Mouse (Mus musculus) heart, postnatal 0 days (tissue): ENCODE measurements around the gene Cnot1. TPM values are rescaled to one million over a fixed set of nuclear protein-coding genes. Genes with fewer than 3 reads are reported as not detected.

Experiments used
- ATAC-seq: fragments of 200-750 bp; cut with Nextera tagmentation; 2 replicates; pipeline ENCODE4 v1.8.0; 2017; ENCODE audit warnings: low read depth, moderate number of reproducible peaks, moderate library complexity; ENCODE audit not compliant: insufficient read depth
- DNase-seq: peaks from one replicate; pipeline ENCODE4 v3.0.0-alpha.2; 2016; ENCODE audit warnings: low spot score
- H3K27ac ChIP-seq: fragments of 300-500 bp; sonication (generic); 2 replicates; pipeline ENCODE4 v1.5.1; 2014; ENCODE audit warnings: low read depth, mild to moderate bottlenecking
- H3K27me3 ChIP-seq: fragments of 300-500 bp; sonication (generic); 2 replicates; pipeline ENCODE4 v1.6.1; 2014; ENCODE audit warnings: low read length, mixed read lengths; ENCODE audit not compliant: control insufficient read depth, insufficient read depth
- H3K36me3 ChIP-seq: fragments of 300-500 bp; sonication (generic); replicated peaks from 2 replicates; pipeline ENCODE4 v1.6.1; 2014; ENCODE audit warnings: low read length, mixed read lengths; ENCODE audit not compliant: control insufficient read depth, insufficient read depth
- H3K4me1 ChIP-seq: fragments of 300-500 bp; sonication (generic); 2 replicates; pipeline ENCODE4 v1.6.1; 2014; ENCODE audit warnings: antibody characterized with exemption; ENCODE audit not compliant: control insufficient read depth, insufficient read depth
- H3K4me2 ChIP-seq: fragments of 300-500 bp; sonication (generic); 2 replicates; pipeline ENCODE4 v1.6.1; 2014; ENCODE audit warnings: low read depth, mild to moderate bottlenecking, low read length, moderate library complexity
- H3K4me3 ChIP-seq: fragments of 300-500 bp; sonication (generic); 2 replicates; pipeline ENCODE4 v1.5.1; 2014; ENCODE audit warnings: low read depth, low read length
- H3K9ac ChIP-seq: fragments of 300-500 bp; sonication (generic); replicated peaks from 2 replicates; pipeline ENCODE4 v1.6.1; 2014; ENCODE audit warnings: low read depth, low read length, mixed read lengths
- H3K9me3 ChIP-seq: fragments of 300-500 bp; sonication (generic); replicated peaks from 2 replicates; pipeline ENCODE4 v1.6.1; 2016; ENCODE audit warnings: low read length; ENCODE audit not compliant: control insufficient read depth
- CTCF ChIP-seq: IDR thresholded peaks from 2 replicates; pipeline ENCODE4 v1.5.1; 2016; ENCODE audit warnings: antibody characterized with exemption, control low read depth, low read depth
- EP300 ChIP-seq: IDR thresholded peaks from 2 replicates; pipeline ENCODE4 v1.6.1; 2016; ENCODE audit warnings: antibody characterized with exemption, low read depth
- WGBS: fragments of 180-500 bp; shearing (Covaris S2); extraction: QIAGEN DNeasy Blood & Tissue Kit; methylation state at CpG from one replicate; pipeline ENCODE4 v1.1.7; 2014; 5-methylcytosine and 5-hydroxymethylcytosine counted together
- polyA plus RNA-seq: library from polyadenylated mRNA; unstranded; fragments of >200 nt; fragmentation: Nextera tagmentation; extraction: Ambion mirVana; gene quantifications from 2 replicates; pipeline ENCODE4 v1.2.1, GENCODE M21; 2015
- total RNA-seq: library from RNA; depleted of rRNA; stranded (reverse); fragments of >200 nt; gene quantifications from 2 replicates; pipeline ENCODE4 v1.2.3, GENCODE M21; 2014; ENCODE audit warnings: low replicate concordance

Cnot1 gene
- total and polyA plus RNA-seq, 2 experiments from 2014 or later = 22.7 to 290 TPM

DNA sequence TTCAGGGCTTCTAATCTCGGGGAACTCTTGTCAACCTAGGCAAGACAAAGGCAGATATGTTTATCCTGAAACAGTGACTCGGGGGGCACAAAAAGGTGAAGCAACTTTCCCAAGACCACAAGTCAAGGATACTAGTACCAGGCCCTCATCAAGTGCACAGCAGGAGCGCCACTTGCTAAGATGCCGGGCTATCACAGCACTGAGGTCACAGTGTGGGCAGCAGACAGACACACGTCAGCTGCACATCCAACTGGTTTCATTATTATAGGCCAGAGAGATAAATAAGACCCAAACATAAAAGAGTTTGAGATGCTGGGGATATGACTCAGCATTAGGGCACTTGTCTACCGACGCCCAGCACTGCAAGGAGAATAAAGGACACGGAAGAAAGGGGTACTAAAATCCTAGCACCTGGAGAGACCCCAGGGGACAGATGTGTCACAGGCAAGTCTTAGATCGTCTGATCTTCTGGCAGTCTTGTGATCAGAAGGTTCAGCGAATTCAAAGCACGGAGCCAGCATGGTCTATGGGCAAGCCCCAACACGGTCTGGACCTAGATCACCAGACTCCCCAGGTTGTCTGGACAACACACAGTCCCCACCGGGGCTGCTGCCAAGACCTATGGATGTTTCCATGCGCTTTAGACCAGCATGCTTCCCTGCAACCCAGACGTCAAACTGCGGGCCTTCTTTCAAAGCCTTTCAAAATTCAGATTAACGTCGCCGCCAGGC lies 41.6 kb upstream of the Cnot1 start:
- no peak overlapping the region for H3K9ac ChIP-seq
- H3K4me3 ChIP-seq = no peak overlapping the region
- H3K9me3 ChIP-seq = no peaks in the 10 kb centered on the region
- peaks cover 10% of the 10 kb centered on the region for H3K4me1 ChIP-seq
- DNase-seq (no peak), ATAC-seq (no peak)
- no peak overlapping the region for H3K4me2 ChIP-seq
- TF ChIP-seq CTCF (no peak), EP300 (no peak)
- no peak overlapping the region for H3K27ac ChIP-seq
- WGBS = 80% methylated on average over 19 of the region's 19 CpGs
- H3K27me3 ChIP-seq = no peaks in the 10 kb centered on the region
- H3K36me3 ChIP-seq = peaks cover 24% of the 10 kb centered on the region

DNA sequence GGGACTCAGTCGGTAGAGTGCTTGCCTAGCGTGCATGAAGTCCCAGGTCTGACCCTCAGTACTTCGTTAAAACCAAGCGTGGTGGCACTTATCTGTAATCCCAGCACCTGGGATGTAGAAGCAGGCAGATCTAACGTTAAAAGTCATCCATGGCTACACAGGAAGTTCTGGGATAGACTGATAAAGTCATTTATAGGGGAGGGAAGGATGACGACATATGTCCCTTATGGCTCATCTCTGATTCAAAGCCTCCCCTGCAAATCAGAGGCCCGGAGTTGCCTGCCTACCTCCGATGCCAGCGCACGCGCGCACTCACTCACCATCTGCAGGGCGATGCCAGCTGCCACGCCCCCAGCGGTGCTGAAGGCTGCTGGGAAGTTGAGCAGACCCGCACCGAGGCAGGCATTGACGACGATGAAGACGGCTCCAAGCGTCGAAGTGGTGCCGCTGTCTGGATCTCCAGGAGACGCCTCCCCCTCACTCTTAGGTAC lies 40.8 kb upstream of the Cnot1 start:
- peaks cover 32% of the 10 kb centered on the region for H3K36me3 ChIP-seq
- H3K27me3 ChIP-seq = no peaks in the 10 kb centered on the region
- 68% methylated on average over 24 of the region's 24 CpGs for WGBS
- DNase-seq (no peak), ATAC-seq (no peak)
- no peaks in the 10 kb centered on the region for H3K9me3 ChIP-seq
- no peak overlapping the region for H3K4me3 ChIP-seq
- no peak overlapping the region for H3K4me2 ChIP-seq
- TF ChIP-seq EP300 (no peak), CTCF (no peak)
- H3K27ac ChIP-seq = no peak overlapping the region
- H3K4me1 ChIP-seq = peaks cover 10% of the 10 kb centered on the region
- no peak overlapping the region for H3K9ac ChIP-seq

DNA sequence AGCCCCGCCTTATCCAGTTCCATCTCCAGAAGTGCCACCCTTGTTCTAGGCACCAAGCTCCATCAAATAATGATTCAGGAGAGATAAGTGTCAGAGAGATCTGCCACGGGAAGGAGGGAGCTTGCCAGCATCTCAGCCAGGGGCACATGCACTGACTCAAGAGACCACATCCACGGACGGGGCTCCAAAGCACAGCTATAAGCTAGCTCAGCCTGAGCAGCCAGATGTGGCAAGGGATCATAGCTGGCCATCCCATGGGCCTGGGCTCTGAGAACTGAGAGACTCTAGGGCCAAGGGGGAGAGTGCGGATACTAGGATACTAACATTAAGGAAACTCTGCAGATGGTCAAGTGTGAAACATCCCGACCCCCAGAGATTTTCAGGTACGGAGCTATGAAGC lies 37.8 kb upstream of the Cnot1 start:
- no peaks in the 10 kb centered on the region for H3K27me3 ChIP-seq
- no peak overlapping the region for H3K27ac ChIP-seq
- H3K9ac ChIP-seq = no peak overlapping the region
- 73% methylated on average over 7 of the region's 7 CpGs for WGBS
- no peak for ATAC-seq
- no peak overlapping the region for H3K4me3 ChIP-seq
- H3K4me2 ChIP-seq = no peak overlapping the region
- H3K4me1 ChIP-seq = 0 out of 2 replicates have a peak, but pooled peaks cover 4% of the 10 kb centered on the region
- DNase-seq = no peak
- peaks cover 43% of the 10 kb centered on the region for H3K36me3 ChIP-seq
- no peak for TF ChIP-seq CTCF
- no peak for TF ChIP-seq EP300
- no peaks in the 10 kb centered on the region for H3K9me3 ChIP-seq

DNA sequence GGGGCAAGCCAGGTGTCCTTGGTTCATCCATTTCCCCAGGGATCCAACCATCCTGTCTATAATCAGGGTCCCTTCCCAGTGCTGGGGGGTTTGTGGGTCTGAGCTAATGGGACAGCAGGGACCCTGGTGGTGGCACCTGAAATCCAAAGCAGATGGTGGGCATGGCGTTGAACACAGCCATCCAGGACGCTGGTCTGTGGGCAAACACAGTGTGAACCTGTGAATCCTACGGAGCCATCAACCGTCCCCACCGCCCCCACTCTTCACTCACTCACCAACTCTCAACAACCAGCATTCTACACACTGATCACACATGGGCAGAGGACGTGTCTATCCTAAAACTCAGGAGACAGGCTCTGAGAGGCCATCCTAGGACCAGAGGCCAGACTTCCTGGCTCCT lies 36.7 kb upstream of the Cnot1 start:
- no peaks in the 10 kb centered on the region for H3K27me3 ChIP-seq
- no peak overlapping the region for H3K9ac ChIP-seq
- H3K36me3 ChIP-seq = peaks cover 48% of the 10 kb centered on the region
- 0 out of 2 replicates have a peak, but pooled peaks cover 4% of the 10 kb centered on the region for H3K4me1 ChIP-seq
- no peak overlapping the region for H3K4me3 ChIP-seq
- 87% methylated on average over 6 of the region's 6 CpGs for WGBS
- no peak overlapping the region for H3K27ac ChIP-seq
- no peaks in the 10 kb centered on the region for H3K9me3 ChIP-seq
- TF ChIP-seq CTCF (no peak), EP300 (no peak)
- no peak overlapping the region for H3K4me2 ChIP-seq
- DNase-seq (no peak), ATAC-seq (no peak)

DNA sequence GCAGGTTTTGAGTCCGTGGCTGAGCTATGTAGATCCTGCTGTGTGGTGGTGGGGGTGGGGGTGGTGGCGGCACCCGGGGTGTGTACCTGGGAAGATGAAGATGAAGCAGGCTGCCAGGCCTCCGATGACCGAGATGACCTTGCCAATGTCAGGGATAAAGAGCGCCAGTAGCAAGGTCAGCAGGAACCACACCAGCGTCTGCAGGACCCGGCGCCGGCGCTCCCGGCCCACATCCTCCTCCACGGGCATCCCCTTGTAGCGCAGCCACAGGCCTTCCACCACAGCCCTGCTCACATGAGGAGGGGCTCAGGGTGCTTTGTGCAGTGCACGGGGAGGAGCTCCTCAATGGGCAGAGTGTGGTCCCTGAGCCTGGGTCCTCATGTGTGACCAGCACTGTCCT lies 34.2 kb upstream of the Cnot1 start:
- no peak overlapping the region for H3K9ac ChIP-seq
- ATAC-seq (no peak), DNase-seq (no peak)
- H3K36me3 ChIP-seq = peaks cover 53% of the 10 kb centered on the region
- H3K9me3 ChIP-seq = no peaks in the 10 kb centered on the region
- H3K27ac ChIP-seq = no peak overlapping the region
- H3K4me2 ChIP-seq = no peak overlapping the region
- H3K27me3 ChIP-seq = no peaks in the 10 kb centered on the region
- 89% methylated on average over 15 of the region's 15 CpGs for WGBS
- 0 out of 2 replicates have a peak, but pooled peaks cover 4% of the 10 kb centered on the region for H3K4me1 ChIP-seq
- TF ChIP-seq CTCF (no peak), EP300 (no peak)
- H3K4me3 ChIP-seq = no peak overlapping the region

DNA sequence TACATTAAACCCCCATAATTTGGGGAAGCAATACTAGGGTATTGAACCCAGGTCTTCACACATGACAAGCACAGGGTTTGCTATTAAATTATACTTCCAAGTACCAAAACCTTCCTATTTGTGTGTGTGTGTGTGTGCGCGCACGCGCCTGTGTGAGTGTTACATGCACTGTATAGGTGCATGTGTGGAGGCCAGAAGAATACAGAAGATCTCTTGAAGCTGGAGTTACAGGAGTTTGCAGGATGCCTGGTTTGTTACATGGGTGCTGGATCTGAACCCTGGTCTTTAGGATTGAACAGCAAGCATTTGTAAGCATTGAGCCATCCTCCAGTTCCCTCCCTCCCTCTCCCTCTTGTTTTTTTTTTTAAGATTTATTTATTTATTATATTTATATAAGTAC lies 32.0 kb upstream of the Cnot1 start:
- ATAC-seq (no peak), DNase-seq (no peak)
- Histone ChIP-seq H3K9me3 (no peaks in the 10 kb centered on the region), H3K4me3 (no peak overlapping the region), H3K27me3 (no peaks in the 10 kb centered on the region), H3K4me1 (no peaks in the 10 kb centered on the region), H3K9ac (no peak overlapping the region), H3K36me3 (peaks cover 36% of the 10 kb centered on the region), H3K27ac (no peak overlapping the region), H3K4me2 (no peak overlapping the region)
- WGBS = 98% methylated on average over 4 of the region's 4 CpGs
- TF ChIP-seq CTCF = no peak
- no peak for TF ChIP-seq EP300
